Mouse (Mus musculus) small intestine, adult 2 months (tissue): ENCODE data around the gene Recql. TPM values are rescaled to one million over a fixed set of nuclear protein-coding genes. Genes with fewer than 3 reads are reported as not detected.

Experiments used
- H3K27ac ChIP-seq: fragments of 200-500 bp; 2 replicates; pipeline ENCODE4 v1.5.1; 2012; ENCODE audit warnings: low read depth, low read length, control low read depth, inconsistent platforms; ENCODE audit not compliant: insufficient read depth
- H3K27me3 ChIP-seq: fragments of 200-500 bp; 2 replicates; pipeline ENCODE4 v1.6.1; 2012; ENCODE audit warnings: mild to moderate bottlenecking, moderate library complexity, low read length, inconsistent platforms; ENCODE audit not compliant: control insufficient read depth, insufficient read depth
- H3K36me3 ChIP-seq: fragments of 200-500 bp; 2 replicates; pipeline ENCODE4 v1.6.1; 2012; ENCODE audit warnings: mild to moderate bottlenecking, low read length, control low read depth, inconsistent platforms; ENCODE audit not compliant: control insufficient read depth, insufficient read depth
- H3K4me1 ChIP-seq: fragments of 200-500 bp; 2 replicates; pipeline ENCODE4 v1.6.1; 2012; ENCODE audit warnings: low read length, inconsistent platforms, mixed read lengths; ENCODE audit not compliant: control insufficient read depth, insufficient read depth, insufficient read length
- H3K4me3 ChIP-seq: fragments of 200-500 bp; 2 replicates; pipeline ENCODE4 v1.5.1; 2012; ENCODE audit warnings: low read depth, mild to moderate bottlenecking, control low read depth, inconsistent platforms, low read length, moderate library complexity
- CTCF ChIP-seq: fragments of 200-500 bp; IDR thresholded peaks from 2 replicates; pipeline ENCODE4 v1.5.1; 2012; ENCODE audit warnings: low read depth, mild to moderate bottlenecking, control low read depth, inconsistent platforms, low read length, moderate library complexity, mixed read lengths; ENCODE audit not compliant: insufficient replicate concordance, insufficient read length; ENCODE audit errors: extremely low read depth
- POLR2A ChIP-seq: fragments of 200-500 bp; IDR thresholded peaks from 2 replicates; pipeline ENCODE4 v1.6.1; 2012; ENCODE audit warnings: low read depth, mild to moderate bottlenecking, control low read depth, inconsistent platforms, low read length, moderate library complexity
- WGBS: fragments of 180-500 bp; shearing (Covaris S2); methylation state at CpG from one replicate; pipeline ENCODE4 v1.1.7; 2018; 5-methylcytosine and 5-hydroxymethylcytosine counted together
- polyA plus RNA-seq: library from polyadenylated mRNA; depleted of rRNA; stranded (reverse); fragments of >200 nt; gene quantifications from 2 replicates; pipeline ENCODE4 v1.2.3, GENCODE M21; 2012

Recql gene
- polyA plus RNA-seq, 1 experiment = 2.1 TPM

GRCm38 (mm10) chr6:142345440-142346038 is 41.3 kb downstream of the Recql start, which contains the start of gene Pyroxd1:
Pyroxd1 (plus strand) TSS chr6:142345654.
- under 1% methylated on average over 48 of the region's 48 CpGs for WGBS
- no peaks in the 10 kb centered on the region for H3K27me3 ChIP-seq
- peaks cover 3% of the 10 kb centered on the region; the same call in 1 of the 2 replicates for H3K4me1 ChIP-seq
- peaks cover 16% of the 10 kb centered on the region for H3K36me3 ChIP-seq
- H3K4me3 ChIP-seq = peak within 1 kb of the TSS; percentile 99
- TF ChIP-seq POLR2A = peak; percentile 57
- TF ChIP-seq CTCF = no peak
- peak within 1 kb of the TSS; percentile 95 for H3K27ac ChIP-seq

GRCm38 (mm10) chr6:142343561-142343960 is 43.3 kb downstream of the Recql start:
- peaks cover 3% of the 10 kb centered on the region; the same call in 1 of the 2 replicates for H3K36me3 ChIP-seq
- TF ChIP-seq POLR2A = no peak
- peak; percentile 31; the same call in 1 of the 2 replicates for TF ChIP-seq CTCF
- H3K27me3 ChIP-seq = no peaks in the 10 kb centered on the region
- no peak overlapping the region for H3K4me3 ChIP-seq
- H3K4me1 ChIP-seq = peaks cover 3% of the 10 kb centered on the region; the same call in 1 of the 2 replicates
- no peak overlapping the region for H3K27ac ChIP-seq
- 68% methylated on average over 2 of the region's 2 CpGs for WGBS

GRCm38 (mm10) chr6:142339576-142339975 is 47.3 kb downstream of the Recql start:
- no peaks in the 10 kb centered on the region; the same call in 1 of the 2 replicates for H3K27me3 ChIP-seq
- no peak overlapping the region for H3K27ac ChIP-seq
- H3K4me1 ChIP-seq = no peaks in the 10 kb centered on the region
- no peaks in the 10 kb centered on the region for H3K36me3 ChIP-seq
- WGBS = 38% methylated on average over 2 of the region's 2 CpGs
- no peak for TF ChIP-seq POLR2A
- no peak for TF ChIP-seq CTCF
- H3K4me3 ChIP-seq = no peak overlapping the region

GRCm38 (mm10) chr6:142338961-142339360 is 47.9 kb downstream of the Recql start:
- Histone ChIP-seq H3K27ac (no peak overlapping the region), H3K27me3 (no peaks in the 10 kb centered on the region; the same call in 1 of the 2 replicates), H3K36me3 (no peaks in the 10 kb centered on the region), H3K4me3 (no peak overlapping the region), H3K4me1 (no peaks in the 10 kb centered on the region)
- TF ChIP-seq CTCF = no peak
- no peak for TF ChIP-seq POLR2A
- 64% methylated on average over 2 of the region's 2 CpGs for WGBS

- Histone ChIP-seq H3K27me3 (no peaks in the 10 kb centered on the region), H3K4me3 (no peak overlapping the region), H3K36me3 (no peaks in the 10 kb centered on the region), H3K27ac (no peak overlapping the region), H3K4me1 (no peaks in the 10 kb centered on the region)
- TF ChIP-seq CTCF (no peak), POLR2A (no peak)
- WGBS = 50% methylated on average over 1 of the region's 1 CpGs
Measured at GRCm38 (mm10) chr6:142329201-142329600, 57.7 kb downstream of the Recql start.

- H3K27ac ChIP-seq = no peak overlapping the region
- no peaks in the 10 kb centered on the region for H3K36me3 ChIP-seq
- H3K27me3 ChIP-seq = no peaks in the 10 kb centered on the region
- TF ChIP-seq POLR2A (no peak), CTCF (no peak)
- WGBS = 61% methylated on average over 3 of the region's 3 CpGs
- no peak overlapping the region for H3K4me3 ChIP-seq
- H3K4me1 ChIP-seq = no peaks in the 10 kb centered on the region
Measured at GRCm38 (mm10) chr6:142326598-142326997, 60.3 kb downstream of the Recql start.

GRCm38 (mm10) chr6:142322881-142323280 is 64.0 kb downstream of the Recql start, which contains the start of gene Slco1a5:
Slco1a5 (minus strand) TSS chr6:142322981.
- Histone ChIP-seq H3K4me3 (no peak within 1 kb of the TSS), H3K4me1 (no peaks in the 10 kb centered on the region), H3K27me3 (no peaks in the 10 kb centered on the region), H3K36me3 (no peaks in the 10 kb centered on the region), H3K27ac (no peak within 1 kb of the TSS)
- WGBS = 12% methylated on average over 4 of the region's 4 CpGs
- TF ChIP-seq CTCF = no peak
- no peak for TF ChIP-seq POLR2A
